Mouse (Mus musculus): ENCODE results near the gene Stambp. TPM values are rescaled to one million over a fixed set of nuclear protein-coding genes. Genes with fewer than 3 reads are reported as not detected.
A peak's percentile ranks its signal among the peaks of the same experiment; 100 is the strongest.

Gene Stambp
- total and polyA plus RNA-seq, 3 experiments: 4.1 to 11.4 (median 4.6) TPM

DNA sequence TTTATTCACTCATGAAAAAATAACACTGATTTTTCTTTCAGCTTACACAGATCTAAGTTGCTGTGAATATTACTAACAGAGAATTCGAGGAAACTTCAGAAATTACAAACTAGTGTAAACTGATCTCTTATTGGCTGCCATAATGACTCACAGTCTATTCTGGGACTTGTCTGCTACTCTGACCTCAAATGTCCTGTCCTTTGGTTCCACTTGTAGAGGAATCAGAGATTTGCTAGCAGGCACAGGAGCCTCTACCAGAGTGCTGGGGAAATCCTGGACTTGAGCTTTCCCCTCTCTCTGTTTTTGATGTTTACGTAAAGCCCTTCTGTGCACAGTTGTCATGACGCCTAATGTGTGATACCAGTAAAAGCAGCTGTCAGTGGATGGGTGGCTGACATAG is 25.5 kb upstream of the Stambp start:
- in situ Hi-C loops (cut with MboI; ENCODE audit: low pct_ligation_motif_present, low pct_unique_long_range_greater_than_20kb, low sequenced_read_pairs): no loop called here
- no peak overlapping the region for H3K4me3 ChIP-seq (replicated peaks in 1 of 3; ENCODE audit: low read depth in 2 of 3, low read length in 2 of 3, poor library complexity in 1 of 3)
- H3K79me2 ChIP-seq (replicated peaks; ENCODE audit: control insufficient read depth, extremely low read depth, insufficient read depth, poor library complexity, severe bottlenecking): no peaks in the 10 kb centered on the region
- H3K36me3 ChIP-seq (replicated peaks in 1 of 2; ENCODE audit: control insufficient read depth in 1 of 2, insufficient read depth in 1 of 2, low read length in 1 of 2): no peaks in the 10 kb centered on the region
- H3K4me2 ChIP-seq (ENCODE audit: insufficient read depth, low read depth, poor library complexity, severe bottlenecking): peak overlapping the region; percentile 31; the same call in 1 of the 2 replicates
- H3K9me3 ChIP-seq (replicated peaks; ENCODE audit: low read length): no peaks in the 10 kb centered on the region
- no peak overlapping the region for H3K27ac ChIP-seq (ENCODE audit: insufficient read depth, low read depth)
- dilution Hi-C loops (cut with MboI; ENCODE audit: extremely low pct_ligation_motif_present, extremely low pct_unique_long_range_greater_than_20kb, low sequenced_read_pairs): no loop called here
- peaks cover 59% of the 10 kb centered on the region for H3K27me3 ChIP-seq (replicated peaks)
- DNase-seq (ENCODE audit: extremely low read depth): peak; percentile 37
- peaks cover 11 to 12% of the 10 kb centered on the region in 2 experiments for H3K4me1 ChIP-seq (ENCODE audit: control insufficient read depth in 1 of 2, insufficient read depth in 2 of 2)
- peak; percentile 62 for TF ChIP-seq ETS1 (conservative IDR thresholded peaks at IDR 0.05; ENCODE audit: low read depth, low read length)
- TF ChIP-seq ZMIZ1 (IDR thresholded peaks at IDR 0.05; ENCODE audit: low read depth, low read length): peak; percentile 47; the same call in 1 of the 2 replicates
- TF ChIP-seq ZC3H11A (IDR thresholded peaks at IDR 0.05; ENCODE audit: low read depth, low read length): no peak
- no peak for TF ChIP-seq ZKSCAN1 (IDR thresholded peaks at IDR 0.05; ENCODE audit: borderline replicate concordance, low read depth, low read length)
- TF ChIP-seq ELF1 (IDR thresholded peaks at IDR 0.05; ENCODE audit: low read depth, low read length): no peak
- no peak for TF ChIP-seq NRF1 (IDR thresholded peaks at IDR 0.05; ENCODE audit: low read depth, low read length)
- TF ChIP-seq BHLHE40 (IDR thresholded peaks at IDR 0.05; ENCODE audit: low read depth, low read length): 0 out of 2 replicates have a peak, but pooled peaks have one; percentile 15
- TF ChIP-seq MAZ (IDR thresholded peaks at IDR 0.05; ENCODE audit: low read depth, low read length): 0 out of 2 replicates have a peak, but pooled peaks have one; percentile 9
- TF ChIP-seq JUN (IDR thresholded peaks at IDR 0.05; ENCODE audit: insufficient read depth, low read depth, low read length): peak; percentile 51
- peak; percentile 48 for TF ChIP-seq EP300 (IDR thresholded peaks at IDR 0.05; ENCODE audit: low read length)
- TF ChIP-seq MEF2A (IDR thresholded peaks at IDR 0.05; ENCODE audit: borderline replicate concordance, low read depth, low read length): peak; percentile 98
- peak; percentile 45; the same call in 1 of the 2 replicates for TF ChIP-seq JUND (conservative IDR thresholded peaks at IDR 0.05; ENCODE audit: low read depth, low read length)
- TF ChIP-seq SIN3A (IDR thresholded peaks at IDR 0.05; ENCODE audit: low read length): peak; percentile 43; the same call in 1 of the 2 replicates
- peak; percentile 73 for TF ChIP-seq IRF4 (IDR thresholded peaks at IDR 0.05; ENCODE audit: low read depth, low read length)
- no peak for TF ChIP-seq HCFC1 (IDR thresholded peaks at IDR 0.05; ENCODE audit: low read depth, low read length)
- no peak overlapping the region for H3K9ac ChIP-seq (ENCODE audit: insufficient read depth, low read depth)

DNA sequence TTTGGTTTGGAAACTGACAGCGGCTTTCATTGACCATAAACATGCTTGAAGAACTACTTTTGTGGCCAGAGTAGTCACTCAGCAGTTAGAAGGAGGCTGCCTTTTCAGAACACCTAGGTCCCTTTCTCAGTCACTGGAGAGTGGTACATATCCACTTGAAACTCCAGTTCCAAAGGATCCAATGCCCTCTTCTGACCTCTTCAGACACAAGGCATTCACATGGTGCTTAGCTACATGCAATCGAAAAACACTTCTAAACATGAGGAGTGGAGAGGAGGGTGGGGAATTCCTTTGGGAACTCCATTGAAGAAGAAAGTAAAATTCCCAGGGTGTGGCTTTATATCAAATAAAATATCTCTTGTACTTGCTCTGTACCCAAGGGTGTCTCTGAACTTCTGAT is 22.5 kb upstream of the Stambp start:
- Histone ChIP-seq H3K36me3 (replicated peaks in 1 of 2; ENCODE audit: control insufficient read depth in 1 of 2, insufficient read depth in 1 of 2, low read length in 1 of 2) (no peaks in the 10 kb centered on the region), H3K9me3 (replicated peaks; ENCODE audit: low read length) (no peaks in the 10 kb centered on the region), H3K27ac (ENCODE audit: insufficient read depth, low read depth) (no peak overlapping the region), H3K4me1 (ENCODE audit: control insufficient read depth in 1 of 2, insufficient read depth in 2 of 2) (peaks cover 11 to 12% of the 10 kb centered on the region in 2 experiments), H3K79me2 (replicated peaks; ENCODE audit: control insufficient read depth, extremely low read depth, insufficient read depth, poor library complexity, severe bottlenecking) (no peaks in the 10 kb centered on the region), H3K9ac (ENCODE audit: insufficient read depth, low read depth) (no peak overlapping the region), H3K27me3 (replicated peaks) (peaks cover 74% of the 10 kb centered on the region), H3K4me3 (replicated peaks in 1 of 3; ENCODE audit: low read depth in 2 of 3, low read length in 2 of 3, poor library complexity in 1 of 3) (no peak overlapping the region), H3K4me2 (ENCODE audit: insufficient read depth, low read depth, poor library complexity, severe bottlenecking) (no peak overlapping the region)
- in situ Hi-C loops (cut with MboI; ENCODE audit: low pct_ligation_motif_present, low pct_unique_long_range_greater_than_20kb, low sequenced_read_pairs) (no loop called here), dilution Hi-C loops (cut with MboI; ENCODE audit: extremely low pct_ligation_motif_present, extremely low pct_unique_long_range_greater_than_20kb, low sequenced_read_pairs) (no loop called here)
- no peak for TF ChIP-seq CHD2 (IDR thresholded peaks at IDR 0.05; ENCODE audit: low read length)
- TF ChIP-seq MAX (IDR thresholded peaks at IDR 0.05; ENCODE audit: low read length): no peak
- no peak for TF ChIP-seq KAT2A (IDR thresholded peaks at IDR 0.05; ENCODE audit: insufficient replicate concordance, low read length)
- TF ChIP-seq ZMIZ1 (IDR thresholded peaks at IDR 0.05; ENCODE audit: low read depth, low read length): no peak
- TF ChIP-seq NELFE (IDR thresholded peaks at IDR 0.05; ENCODE audit: low read depth, low read length): no peak
- no peak for TF ChIP-seq MEF2A (IDR thresholded peaks at IDR 0.05; ENCODE audit: borderline replicate concordance, low read depth, low read length)
- TF ChIP-seq POLR2A (IDR thresholded peaks at IDR 0.05; ENCODE audit: low read depth, low read length): no peak
- TF ChIP-seq POLR2AphosphoS2 (IDR thresholded peaks at IDR 0.05; ENCODE audit: low read depth, low read length): no peak
- no peak for TF ChIP-seq E2F4 (IDR thresholded peaks at IDR 0.05; ENCODE audit: insufficient replicate concordance, low read depth, low read length)
- no peak for TF ChIP-seq ELF1 (IDR thresholded peaks at IDR 0.05; ENCODE audit: low read depth, low read length)
- TF ChIP-seq CHD1 (IDR thresholded peaks at IDR 0.05; ENCODE audit: low read depth, low read length): no peak
- no peak for TF ChIP-seq SIN3A (IDR thresholded peaks at IDR 0.05; ENCODE audit: low read length)
- TF ChIP-seq SMC3 (IDR thresholded peaks at IDR 0.05; ENCODE audit: low read depth, low read length): no peak
- TF ChIP-seq MXI1 (IDR thresholded peaks at IDR 0.05; ENCODE audit: low read depth, low read length): no peak
- TF ChIP-seq MYC (IDR thresholded peaks at IDR 0.05; ENCODE audit: low read depth, low read length): no peak
- no peak for TF ChIP-seq UBTF (IDR thresholded peaks at IDR 0.05; ENCODE audit: low read depth, low read length)
- TF ChIP-seq RCOR1 (conservative IDR thresholded peaks at IDR 0.05; ENCODE audit: low read depth, low read length): no peak
- no peak for TF ChIP-seq NRF1 (IDR thresholded peaks at IDR 0.05; ENCODE audit: low read depth, low read length)
- DNase-seq (ENCODE audit: extremely low read depth): no peak

All from CH12.LX (cell line).